Mouse (Mus musculus) heart, adult 2 months (tissue): ENCODE measurements at regions not wholly inside any gene's neighbourhood (a gene's known extent, or its start where the extent isn't known, plus 50 kb on each side); places are given as distances from the start of the nearest gene placed in this dataset.

Experiments
- DNase-seq, 2 experiments: peaks; one replicate each; pipeline ENCODE4 v3.0.0; 2021
- H3K27ac ChIP-seq: fragments of 200-600 bp; 2 replicates; pipeline ENCODE4 v1.8.1; 2022
- H3K27me3 ChIP-seq: fragments of 200-500 bp; 2 replicates; pipeline ENCODE4 v1.6.1; 2012; ENCODE audit warnings: mild to moderate bottlenecking, low read length, inconsistent platforms, mixed read lengths; ENCODE audit not compliant: control insufficient read depth, insufficient read depth
- H3K36me3 ChIP-seq: fragments of 200-500 bp; 2 replicates; pipeline ENCODE4 v1.6.1; 2012; ENCODE audit warnings: low read length, inconsistent platforms; ENCODE audit not compliant: control insufficient read depth, insufficient read depth
- H3K4me1 ChIP-seq: fragments of 200-500 bp; 2 replicates; pipeline ENCODE4 v1.6.1; 2011; ENCODE audit warnings: low read length; ENCODE audit not compliant: control insufficient read depth, insufficient read depth
- H3K4me3 ChIP-seq: fragments of 200-600 bp; 2 replicates; pipeline ENCODE4 v1.8.1; 2022
- H3K79me2 ChIP-seq: fragments of 200-500 bp; replicated peaks from 2 replicates; pipeline ENCODE4 v1.6.1; 2012; ENCODE audit warnings: mild to moderate bottlenecking, inconsistent platforms, low read length, moderate library complexity, mixed read lengths; ENCODE audit not compliant: control insufficient read depth, insufficient read depth
- H3K9ac ChIP-seq: fragments of 200-500 bp; 2 replicates; pipeline ENCODE4 v1.6.1; 2012; ENCODE audit warnings: low read depth, mild to moderate bottlenecking, control low read depth, inconsistent platforms, low read length, mixed read lengths
- CTCF ChIP-seq: fragments of 200-600 bp; IDR thresholded peaks from 2 replicates; pipeline ENCODE4 v1.8.1; 2022; ENCODE audit warnings: antibody characterized with exemption, mild to moderate bottlenecking, moderate library complexity
- EP300 ChIP-seq: fragments of 200-500 bp; IDR thresholded peaks from 2 replicates; pipeline ENCODE4 v1.6.1; 2011; ENCODE audit warnings: low read depth, low read length, control low read depth; ENCODE audit not compliant: insufficient read depth
- POLR2A ChIP-seq: fragments of 200-500 bp; IDR thresholded peaks from 2 replicates; pipeline ENCODE4 v1.6.1; 2011; ENCODE audit warnings: mild to moderate bottlenecking, low read depth, low read length, control low read depth; ENCODE audit not compliant: insufficient read depth
- WGBS: fragments of 180-500 bp; shearing (Covaris S2); methylation state at CpG from one replicate; pipeline ENCODE4 v1.1.7; 2018; 5-methylcytosine and 5-hydroxymethylcytosine counted together
- intact Hi-C: fragments of 180-260 bp; cut with DNase I; formaldehyde crosslinking; loops from one replicate; pipeline ENCODE4 v1.15.1; 2025

- 61% methylated on average over 6 of the region's 6 CpGs for WGBS
- no peak overlapping the region for H3K27ac ChIP-seq
Measured at GRCm38 (mm10) chr14:99605351-99606100, 307.0 kb downstream of the Klf5 start.

GRCm38 (mm10) chr14:99609003-99609402 is 310.5 kb downstream of the Klf5 start:
- Histone ChIP-seq H3K4me3 (no peak overlapping the region), H3K36me3 (no peaks in the 10 kb centered on the region), H3K79me2 (no peaks in the 10 kb centered on the region), H3K27ac (no peak overlapping the region), H3K9ac (no peak overlapping the region), H3K4me1 (no peaks in the 10 kb centered on the region), H3K27me3 (no peaks in the 10 kb centered on the region)
- no peak for DNase-seq
- WGBS = 94% methylated on average over 2 of the region's 2 CpGs
- intact Hi-C loops = no loop called here
- TF ChIP-seq EP300 (no peak), CTCF (no peak), POLR2A (no peak)

More at GRCm38 (mm10) chr14:99605351-99606100, 307.0 kb downstream of the Klf5 start:
- H3K4me3 ChIP-seq = no peak overlapping the region
- intact Hi-C loops = no loop called here
- H3K36me3 ChIP-seq = no peaks in the 10 kb centered on the region
- no peak overlapping the region for H3K9ac ChIP-seq
- H3K79me2 ChIP-seq = no peaks in the 10 kb centered on the region
- no peaks in the 10 kb centered on the region for H3K4me1 ChIP-seq
- no peaks in the 10 kb centered on the region for H3K27me3 ChIP-seq
- DNase-seq = no peak
- TF ChIP-seq EP300 (no peak), POLR2A (no peak), CTCF (no peak)

GRCm38 (mm10) chr14:99611435-99611834 is 312.9 kb downstream of the Klf5 start:
- Histone ChIP-seq H3K9ac (no peak overlapping the region), H3K27ac (no peak overlapping the region), H3K27me3 (no peaks in the 10 kb centered on the region), H3K4me1 (no peaks in the 10 kb centered on the region), H3K79me2 (no peaks in the 10 kb centered on the region), H3K4me3 (no peak overlapping the region), H3K36me3 (no peaks in the 10 kb centered on the region)
- TF ChIP-seq EP300 (no peak), POLR2A (no peak), CTCF (no peak)
- WGBS = 91% methylated on average over 5 of the region's 5 CpGs
- no peak for DNase-seq
- intact Hi-C loops = no loop called here

GRCm38 (mm10) chr14:99612114-99612513 is 313.6 kb downstream of the Klf5 start:
- TF ChIP-seq EP300 (no peak), CTCF (no peak), POLR2A (no peak)

GRCm38 (mm10) chr14:99614748-99615147 is 316.3 kb downstream of the Klf5 start:
- Histone ChIP-seq H3K36me3 (no peaks in the 10 kb centered on the region), H3K79me2 (no peaks in the 10 kb centered on the region), H3K9ac (no peak overlapping the region), H3K4me3 (no peak overlapping the region), H3K4me1 (no peaks in the 10 kb centered on the region), H3K27me3 (no peaks in the 10 kb centered on the region), H3K27ac (no peak overlapping the region)
- intact Hi-C loops = no loop called here
- TF ChIP-seq CTCF (no peak), POLR2A (no peak), EP300 (no peak)
- WGBS = 57% methylated on average over 3 of the region's 3 CpGs
- DNase-seq = no peak

More at GRCm38 (mm10) chr14:99612114-99612513, 313.6 kb downstream of the Klf5 start:
- intact Hi-C loops = no loop called here
- Histone ChIP-seq H3K4me3 (no peak overlapping the region), H3K4me1 (no peaks in the 10 kb centered on the region), H3K27ac (no peak overlapping the region), H3K79me2 (no peaks in the 10 kb centered on the region), H3K9ac (no peak overlapping the region), H3K27me3 (no peaks in the 10 kb centered on the region), H3K36me3 (no peaks in the 10 kb centered on the region)
- no peak for DNase-seq
- 88% methylated on average over 3 of the region's 3 CpGs for WGBS

- no peak overlapping the region for H3K27ac ChIP-seq
- TF ChIP-seq POLR2A = no peak
- TF ChIP-seq CTCF = no peak
- no peak for TF ChIP-seq EP300
- intact Hi-C loops = no loop called here
- 32% methylated on average over 7 of the region's 7 CpGs for WGBS
- no peaks in the 10 kb centered on the region for H3K4me1 ChIP-seq
- H3K79me2 ChIP-seq = no peaks in the 10 kb centered on the region
- no peak overlapping the region for H3K4me3 ChIP-seq
- no peak overlapping the region for H3K9ac ChIP-seq
- no peaks in the 10 kb centered on the region for H3K27me3 ChIP-seq
- no peaks in the 10 kb centered on the region for H3K36me3 ChIP-seq
- no peak for DNase-seq
Measured at GRCm38 (mm10) chr14:99616655-99617335, 318.3 kb downstream of the Klf5 start.
